Mouse (Mus musculus) erythroblast, embryonic 14.5 days (primary cell): Measurements from ENCODE around the gene Pld6.

Experiments used
- GATA1 ChIP-seq: IDR thresholded peaks from 2 replicates; pipeline ENCODE4 v1.6.1; 2012; ENCODE audit warnings: low read length, inconsistent platforms, mixed read lengths
- TAL1 ChIP-seq: IDR thresholded peaks from 3 replicates; pipeline ENCODE4 v1.6.1; 2012; ENCODE audit warnings: low read length, inconsistent platforms, mixed read lengths

- TF ChIP-seq GATA1 (no peak), TAL1 (no peak)
Measured at GRCm38 (mm10) chr11:59787199-59787781, at the start of gene Pld6.
